Mouse (Mus musculus): ENCODE measurements around the gene Gpx2. TPM values are rescaled to one million over a fixed set of nuclear protein-coding genes. Genes with fewer than 3 reads are reported as not detected.

The Gpx2 gene
- polyA plus RNA-seq, 1 experiment from 2014 or later: 0.66 TPM

DNA sequence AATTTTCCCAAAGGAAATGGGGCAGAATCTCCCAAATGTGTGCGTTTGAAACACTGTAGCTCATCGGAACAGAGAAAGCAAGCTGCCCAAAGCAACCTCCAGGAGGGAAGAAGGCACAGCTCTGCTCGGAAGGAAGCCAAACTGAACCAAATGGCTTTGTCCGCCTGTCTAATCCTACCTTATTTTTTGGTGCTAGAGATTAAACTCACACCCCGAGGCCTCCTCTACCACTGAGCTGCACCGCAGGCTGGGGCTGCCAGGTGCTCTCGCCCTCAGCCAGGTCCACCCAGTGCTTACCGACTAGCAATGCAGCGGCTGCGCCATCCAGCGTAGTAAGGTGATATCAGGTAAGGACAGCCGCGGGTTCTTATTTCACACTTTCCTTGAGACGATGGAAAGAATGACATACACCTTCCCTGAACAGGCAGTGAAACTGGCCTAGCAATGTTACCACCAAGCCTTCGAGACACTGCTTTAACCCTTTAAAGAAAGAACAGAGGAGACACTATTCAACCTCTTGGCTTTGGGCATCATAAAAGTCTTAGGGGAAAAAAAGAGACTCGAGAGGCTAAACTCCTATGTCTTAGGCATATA is 44.4 kb downstream of the Gpx2 start:
- Histone ChIP-seq H3K4me3 (ENCODE audit: low read length) (no peak overlapping the region), H3K4me1 (ENCODE audit: control insufficient read depth, insufficient read depth, low read length) (no peaks in the 10 kb centered on the region), H3K36me3 (ENCODE audit: control insufficient read depth, insufficient read depth) (no peaks in the 10 kb centered on the region), H3K4me2 (ENCODE audit: low read depth, low read length) (no peak overlapping the region), H3K27ac (ENCODE audit: low read length) (no peak overlapping the region), H3K9ac (ENCODE audit: low read length) (no peak overlapping the region), H3K9me3 (replicated peaks; ENCODE audit: control insufficient read depth, low read length) (no peaks in the 10 kb centered on the region), H3K27me3 (ENCODE audit: control insufficient read depth, insufficient read depth, low read length) (no peaks in the 10 kb centered on the region)
- WGBS: 77% methylated on average over 16 of the region's 16 CpGs
- no peak for ATAC-seq (replicated peaks; ENCODE audit: extremely low read depth, insufficient read depth, low FRiP score)

Other genes starting within 250 kb of the Gpx2 start
- gene Sptb, start 85.0 kb downstream of the Gpx2 start, polyA plus RNA-seq (2015; fragmentation: Nextera tagmentation; extraction: Ambion mirVana): 6.0 and 7.7 TPM in 2 replicates
- gene Churc1, start 30.0 kb downstream of the Gpx2 start, polyA plus RNA-seq (2015; fragmentation: Nextera tagmentation; extraction: Ambion mirVana): 199 and 218 TPM in 2 replicates
- gene Fntb, start 30.0 kb downstream of the Gpx2 start, polyA plus RNA-seq (2015; fragmentation: Nextera tagmentation; extraction: Ambion mirVana): 24.4 and 26.0 TPM in 2 replicates
- 8.7 and 8.8 TPM in 2 replicates for gene Rab15, start 27.4 kb upstream of the Gpx2 start, polyA plus RNA-seq (2015; fragmentation: Nextera tagmentation; extraction: Ambion mirVana)
- gene Max, start 166.6 kb upstream of the Gpx2 start, polyA plus RNA-seq (2015; fragmentation: Nextera tagmentation; extraction: Ambion mirVana): 6.9 and 11.6 TPM in 2 replicates

Measured in heart, embryonic 16.5 days (tissue).